Mouse (Mus musculus) gastrocnemius, postnatal 10 days (tissue): ENCODE measurements around the gene Inca1. TPM values are rescaled to one million over a fixed set of nuclear protein-coding genes. Genes with fewer than 3 reads are reported as not detected.

Experiments
- DNase-seq: peaks from one replicate; pipeline ENCODE4 v3.0.0; 2021; ENCODE audit warnings: mixed read lengths
- total RNA-seq, 2 experiments: library from RNA; stranded (reverse); gene quantifications; 2 replicates each; pipeline ENCODE4 v1.2.3; 2021

The Inca1 gene
- total RNA-seq, 2 experiments from 2014 or later = 1.6 to 2.5 TPM

- DNase-seq = no peak
Observed at GRCm38 (mm10) chr11:70701984-70702733, 2.2 kb upstream of the Inca1 start.

GRCm38 (mm10) chr11:70701221-70701955 lies 1.4 kb upstream of the Inca1 start:
- DNase-seq = no peak

DNA sequence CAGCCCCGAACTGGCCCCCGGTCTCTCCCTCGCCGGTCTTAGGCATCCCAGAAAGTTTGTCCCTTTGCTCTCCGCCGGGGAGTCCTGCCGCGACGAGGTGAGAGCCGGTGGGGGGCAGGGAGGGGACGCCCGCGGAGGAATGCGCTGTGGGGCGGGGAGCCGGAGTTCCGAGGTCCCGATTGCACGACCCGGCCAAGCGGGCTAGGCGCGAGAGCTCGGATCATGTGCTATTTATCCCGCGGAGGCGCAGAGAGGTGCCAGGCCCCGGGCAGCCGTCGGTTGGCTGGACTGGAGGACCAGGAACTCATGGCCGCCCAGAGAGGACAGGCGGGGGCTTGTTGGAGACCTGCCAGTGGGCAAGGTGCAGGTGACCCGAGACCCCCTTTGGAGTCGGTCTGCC lies 658 bp upstream of the Inca1 start:
- peak; percentile 81 for DNase-seq

DNA sequence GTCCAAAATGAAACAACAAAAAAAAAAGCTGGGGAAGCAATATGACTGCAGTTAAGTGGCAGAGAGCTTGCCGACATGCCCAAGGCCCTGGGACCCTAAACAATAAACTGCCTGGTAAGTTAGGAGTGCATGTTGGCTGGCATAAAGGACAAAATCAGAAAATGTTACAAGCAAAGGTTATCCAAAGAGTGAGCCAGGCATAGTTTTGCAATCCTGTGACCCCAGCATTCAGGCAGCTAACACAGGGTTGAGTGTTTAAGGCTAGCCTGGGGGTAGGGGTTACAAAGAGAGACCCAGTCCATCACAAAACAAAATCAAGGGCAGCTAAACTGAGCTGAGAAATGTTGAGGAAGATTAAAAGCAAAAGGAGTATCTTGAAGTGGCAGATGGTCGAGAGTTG lies 904 bp downstream of the Inca1 start:
- DNase-seq = no peak

DNA sequence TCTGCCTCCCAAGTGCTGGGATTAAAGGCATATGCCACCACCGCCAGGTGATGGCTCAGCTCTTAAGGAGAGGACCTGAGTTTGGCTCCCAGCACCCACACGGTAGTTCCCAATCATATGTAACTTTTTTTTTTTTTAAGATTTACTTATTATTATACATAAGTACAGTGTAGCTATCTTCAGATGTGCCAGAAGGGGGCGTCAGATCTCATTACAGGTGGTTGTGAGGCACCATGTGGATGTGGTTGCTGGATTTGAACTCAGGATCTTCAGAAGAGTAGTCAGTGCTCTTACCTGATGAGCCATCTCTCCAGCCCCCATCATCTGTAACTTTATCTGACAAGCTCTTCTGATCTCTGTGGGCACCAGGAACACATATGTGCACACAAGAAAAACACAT lies 2.6 kb downstream of the Inca1 start:
- no peak for DNase-seq

GRCm38 (mm10) chr11:70693504-70693903 lies 6.5 kb downstream of the Inca1 start:
- DNase-seq = no peak

DNA sequence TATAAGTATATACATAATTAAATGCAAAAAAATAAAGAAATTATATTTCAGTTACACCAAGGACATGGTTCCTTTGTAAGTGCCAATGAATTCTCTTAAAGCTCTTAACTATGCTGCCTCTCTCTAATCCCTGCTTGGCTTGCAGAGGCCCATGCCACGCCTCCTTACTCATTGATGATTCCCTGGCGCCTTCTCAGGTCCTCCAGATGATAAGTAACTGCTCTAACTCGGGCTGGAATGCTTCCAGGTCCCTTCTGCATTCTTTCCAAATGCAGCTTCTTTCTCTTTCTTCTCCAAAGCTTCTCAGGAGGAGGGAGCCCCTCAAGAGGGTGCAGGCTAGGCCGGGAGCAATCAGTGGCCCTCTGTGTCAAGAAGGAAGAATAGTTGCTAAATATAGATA lies 10.4 kb downstream of the Inca1 start:
- DNase-seq = no peak

DNA sequence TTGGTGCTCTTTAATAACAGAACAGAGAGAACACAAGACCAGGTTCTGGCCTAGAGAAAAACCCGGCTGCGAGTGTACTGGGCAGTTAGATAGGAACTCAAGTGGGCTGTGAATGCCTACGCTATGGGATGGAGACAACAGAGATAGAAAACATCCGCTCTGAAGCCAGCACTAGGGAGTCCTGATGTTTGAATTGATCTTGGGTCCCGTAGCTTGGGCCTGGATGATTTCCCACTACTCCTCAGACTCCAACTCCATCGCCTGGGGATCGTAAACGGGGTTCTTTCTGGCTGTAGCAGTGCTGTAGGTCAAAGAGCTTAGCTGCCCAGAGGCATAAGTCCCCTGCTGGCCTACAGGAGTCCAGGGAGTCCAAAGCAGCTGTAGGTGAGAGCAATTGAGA lies 11.6 kb downstream of the Inca1 start:
- DNase-seq = no peak

DNA sequence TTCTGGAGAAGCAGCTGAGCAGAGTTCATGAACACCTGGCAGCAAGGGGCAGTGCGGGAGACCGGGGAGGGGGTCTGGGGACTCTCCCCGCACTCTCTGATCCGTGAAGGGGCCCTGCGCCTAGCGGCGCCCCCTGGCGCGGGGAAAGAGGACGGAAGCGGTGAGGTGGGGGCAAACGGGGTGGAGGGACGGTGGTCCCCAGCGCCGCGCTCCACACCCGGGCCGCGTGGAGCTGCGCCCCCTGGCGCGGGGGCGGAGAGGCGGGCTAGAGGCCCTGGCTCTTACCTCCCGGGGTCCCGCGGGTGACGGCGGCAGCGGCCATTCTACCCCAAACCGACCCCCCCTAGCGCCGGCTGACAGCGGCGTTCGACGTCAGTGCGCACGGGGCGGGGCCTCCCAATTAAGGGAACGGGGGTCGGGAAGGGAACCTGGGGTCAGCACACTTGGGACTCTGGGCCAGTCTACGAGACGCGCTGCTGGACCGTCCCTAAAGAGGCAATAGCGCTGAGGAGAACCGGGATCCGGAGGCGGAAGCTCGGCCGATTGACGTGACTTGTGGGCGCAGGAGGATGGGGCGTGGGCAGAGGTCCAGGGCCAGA lies 12.3 kb downstream of the Inca1 start, which contains the start of gene Camta2:
Gene Camta2 (minus strand): TSS at position 505 of the 599 bp plus-strand sequence.
- DNase-seq = peak; percentile 90

GRCm38 (mm10) chr11:70686901-70687566 lies 12.9 kb downstream of the Inca1 start:
- DNase-seq = peak; percentile 47

GRCm38 (mm10) chr11:70683640-70684039 lies 16.3 kb downstream of the Inca1 start:
- no peak for DNase-seq

- DNase-seq = no peak
Observed at GRCm38 (mm10) chr11:70681897-70682581, 17.9 kb downstream of the Inca1 start.

DNA sequence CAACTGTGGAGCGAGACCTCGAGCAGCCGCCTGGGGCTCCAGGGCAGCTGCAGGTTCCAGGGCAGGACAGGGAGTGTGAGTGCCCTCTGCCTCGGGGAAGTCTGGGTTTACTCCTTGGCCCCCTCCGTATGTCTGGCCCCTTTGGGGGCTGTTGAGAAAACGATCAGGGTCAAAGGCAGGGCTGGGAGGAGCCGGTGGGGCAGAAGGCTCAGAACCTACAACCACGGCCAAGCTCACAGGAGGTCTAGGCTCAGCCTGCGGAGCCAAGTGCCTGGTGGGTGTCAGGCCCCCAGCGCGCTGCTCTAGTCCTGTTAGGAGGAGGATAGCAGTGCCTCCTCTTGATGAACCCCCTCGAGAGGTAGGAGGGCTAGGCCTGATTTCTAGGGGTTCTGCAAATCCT lies 18.8 kb downstream of the Inca1 start:
- DNase-seq = no peak

- DNase-seq = no peak
Observed at GRCm38 (mm10) chr11:70679894-70680293, 20.1 kb downstream of the Inca1 start.

DNA sequence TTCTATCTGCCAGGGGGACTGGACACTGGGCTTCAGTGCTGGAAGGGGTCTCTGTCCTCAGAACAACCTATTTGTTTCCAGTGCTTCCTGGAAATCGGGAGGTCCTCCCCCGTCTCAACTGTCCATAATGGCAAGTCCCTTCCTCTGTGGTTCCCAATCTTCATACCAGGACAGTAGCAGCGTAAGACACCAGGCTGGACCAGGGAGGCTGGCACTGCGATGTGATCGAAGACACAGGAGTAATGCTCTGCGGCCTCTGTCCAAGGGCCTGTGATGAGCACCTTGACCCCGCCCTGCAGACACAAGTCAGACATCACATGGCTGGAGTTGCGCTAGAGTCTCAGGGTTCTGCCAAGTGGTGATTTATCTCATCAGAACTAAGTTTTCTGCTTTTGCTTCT lies 20.6 kb downstream of the Inca1 start:
- DNase-seq = no peak

- no peak for DNase-seq
Observed at GRCm38 (mm10) chr11:70678576-70678975, 21.4 kb downstream of the Inca1 start.

- no peak for DNase-seq
Observed at GRCm38 (mm10) chr11:70678092-70678491, 21.9 kb downstream of the Inca1 start.

DNA sequence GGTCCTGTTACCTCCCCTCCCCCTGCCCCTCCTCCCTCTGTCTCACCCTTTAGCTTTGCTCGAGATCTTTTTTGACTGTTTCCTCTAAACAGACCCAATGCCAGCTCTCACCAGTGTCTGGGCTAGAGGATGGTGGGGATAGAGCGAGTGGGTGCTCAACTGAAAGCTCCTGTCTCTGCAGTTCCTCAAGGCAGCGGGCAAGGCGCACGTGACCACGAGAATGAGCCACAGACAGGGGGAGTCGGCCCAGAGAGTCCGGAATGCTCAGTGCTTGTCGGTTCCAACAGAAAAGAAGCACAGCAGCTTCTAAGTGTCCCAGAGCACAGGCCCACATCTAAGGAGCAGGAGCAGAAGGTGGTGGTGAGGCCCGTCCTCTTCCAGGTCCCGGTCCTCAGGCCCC lies 25.5 kb downstream of the Inca1 start:
- DNase-seq = no peak

DNA sequence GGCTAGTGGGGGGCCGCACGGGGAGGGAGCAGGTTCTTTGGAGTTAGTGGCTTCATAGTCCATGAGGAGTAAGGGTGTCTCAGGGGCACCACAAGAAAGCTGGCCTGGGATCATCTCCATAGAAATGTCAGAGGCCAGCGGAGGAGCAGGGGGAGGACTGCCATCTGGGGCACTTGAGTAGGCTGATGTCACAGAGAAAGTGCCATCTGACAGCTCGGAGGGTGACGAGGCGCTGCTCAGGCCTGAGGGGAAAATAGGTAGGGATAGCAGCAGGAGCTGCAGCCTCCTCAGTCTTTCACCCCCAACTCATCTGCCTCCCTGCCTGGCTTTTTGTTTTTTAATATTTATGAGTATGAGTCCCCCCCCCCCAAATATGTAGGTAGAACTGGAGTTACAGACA lies 25.9 kb downstream of the Inca1 start:
- no peak for DNase-seq

DNA sequence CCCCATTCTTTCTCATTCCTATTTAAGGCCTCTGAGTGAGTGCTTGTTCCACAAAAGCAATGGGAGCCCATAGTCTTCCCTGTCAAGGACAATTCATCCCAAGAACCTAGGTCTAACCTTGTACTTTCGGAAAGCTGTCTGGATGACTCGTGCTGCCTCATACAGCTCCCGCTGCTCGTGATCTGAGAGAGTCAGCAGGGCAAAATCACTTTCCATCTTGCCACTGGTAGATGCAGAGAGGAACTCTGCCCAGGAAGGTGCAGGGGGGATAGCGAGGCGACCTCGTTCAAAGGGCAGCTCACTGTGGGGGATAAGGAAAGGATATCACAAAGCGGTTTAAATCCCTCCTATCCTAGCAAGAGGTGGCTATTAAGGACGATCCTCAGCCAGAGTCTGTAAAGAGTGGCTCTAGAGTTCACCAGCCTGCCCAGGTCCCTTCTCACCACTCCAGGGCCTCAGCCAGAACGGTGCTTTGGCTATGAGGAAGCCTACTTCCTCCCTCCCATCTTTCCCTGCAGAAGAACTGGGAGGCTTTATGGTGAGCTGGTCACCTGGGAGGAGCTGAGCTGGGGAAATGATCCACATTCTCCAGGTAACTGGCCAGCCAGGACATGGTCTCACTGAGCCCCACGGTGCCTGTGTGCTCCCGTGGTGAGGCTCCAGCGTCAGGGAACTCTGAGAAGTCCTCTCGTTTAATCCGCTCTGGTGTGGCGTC lies 28.5 kb downstream of the Inca1 start:
- no peak for DNase-seq

GRCm38 (mm10) chr11:70670483-70670882 lies 29.5 kb downstream of the Inca1 start:
- no peak for DNase-seq
